In the genomic region with DNA sequence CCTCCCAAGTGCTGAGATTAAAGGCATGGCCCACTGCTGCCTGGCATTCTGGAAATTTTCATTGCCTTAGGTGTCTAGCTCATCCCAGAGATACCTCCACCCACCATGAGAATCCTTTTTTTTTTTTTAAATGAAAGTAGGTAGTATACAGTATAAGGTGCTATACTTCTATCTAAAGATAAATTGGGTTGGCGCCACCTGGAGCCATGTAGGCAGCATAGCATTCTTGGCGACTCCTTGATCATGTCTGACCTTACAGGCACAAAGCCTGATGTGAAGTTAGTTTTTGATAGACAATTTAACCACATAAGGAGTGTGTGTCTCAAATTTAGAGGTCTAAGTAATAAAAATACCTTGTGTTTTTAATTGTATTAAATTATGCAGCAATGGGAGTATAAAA, we compare ENCODE assay signal across 8 mouse cellular contexts.
DNase-seq lines count a peak whose midpoint lies in the region.

No protein-coding gene starts in this region.

- DNase-seq in adrenal gland, postnatal 25 days: peak; percentile 4
- no peak for DNase-seq in adrenal gland, postnatal 4 days (ENCODE audit: low spot score in 2 of 2)
- DNase-seq in kidney, adult 9 months: peak; percentile 22
- DNase-seq in kidney, adult 11 months: no peak
- DNase-seq in 3T3-L1 (ENCODE audit: low read depth, low spot score): peak; percentile 7
- DNase-seq in embryo, embryonic 10.5 days (ENCODE audit: low spot score): peak; percentile 37
- no peak for DNase-seq in yolk sac, embryonic 10.5 days (ENCODE audit: low spot score)
- DNase-seq in thymus, postnatal 36 days: no peak

Comparison
In these comparisons a context has a peak if more than half of its experiments do, and no peak if none do; other contexts are left out.
1. DNase-seq: peak in adrenal gland, postnatal 25 days (single experiment), kidney, adult 9 months (single experiment), 3T3-L1 (single experiment) and embryo, embryonic 10.5 days (single experiment); none in adrenal gland, postnatal 4 days (0 of 2), kidney, adult 11 months (single experiment), yolk sac, embryonic 10.5 days (single experiment) and thymus, postnatal 36 days (0 of 2).